Mouse (Mus musculus) cerebellum, adult 11 months (tissue): ENCODE data around the gene Mettl27.
A peak's percentile ranks its signal among the peaks of the same experiment; 100 is the strongest.

Experiments used
- DNase-seq: peaks from one replicate; pipeline ENCODE4 v3.0.0; 2022

Gene Mettl27

DNA sequence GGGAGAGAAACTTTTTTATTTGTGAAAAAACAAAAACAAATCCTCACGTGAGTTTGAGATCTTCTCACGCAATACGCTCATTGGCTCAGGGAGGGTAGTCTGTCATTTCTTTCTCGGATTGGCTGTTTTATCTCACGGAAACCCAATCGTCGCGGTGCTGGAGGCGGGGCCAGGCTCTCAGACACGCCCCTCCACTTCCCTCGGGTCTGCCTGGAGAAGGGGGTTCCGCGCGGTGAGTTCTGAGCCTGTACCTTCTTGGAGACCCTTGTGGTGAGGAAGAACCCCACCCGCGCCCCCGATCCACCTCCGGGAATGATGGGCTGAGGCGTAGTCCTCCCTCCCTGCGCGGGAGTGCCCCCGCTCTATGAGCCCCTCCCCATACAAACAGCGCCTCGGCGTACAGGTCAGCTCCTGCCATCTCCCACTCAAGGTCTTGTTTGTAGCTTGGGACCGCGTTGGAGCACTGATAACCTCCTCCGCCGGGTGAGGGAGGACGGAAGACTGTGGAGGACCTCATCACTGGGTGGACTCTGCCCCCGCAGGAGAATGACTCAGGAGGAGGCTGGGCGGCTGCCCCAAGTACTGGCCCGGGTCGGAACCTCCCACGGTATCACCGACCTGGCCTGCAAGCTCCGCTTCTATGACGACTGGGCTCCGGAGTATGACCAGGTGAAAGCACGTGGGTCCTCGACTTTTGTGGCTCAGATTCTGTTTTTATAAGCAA is at the start of gene Mettl27:
Mettl27 (plus strand) TSS at position 190 of the 724 bp plus-strand sequence.
- DNase-seq = peak; percentile 55

DNA sequence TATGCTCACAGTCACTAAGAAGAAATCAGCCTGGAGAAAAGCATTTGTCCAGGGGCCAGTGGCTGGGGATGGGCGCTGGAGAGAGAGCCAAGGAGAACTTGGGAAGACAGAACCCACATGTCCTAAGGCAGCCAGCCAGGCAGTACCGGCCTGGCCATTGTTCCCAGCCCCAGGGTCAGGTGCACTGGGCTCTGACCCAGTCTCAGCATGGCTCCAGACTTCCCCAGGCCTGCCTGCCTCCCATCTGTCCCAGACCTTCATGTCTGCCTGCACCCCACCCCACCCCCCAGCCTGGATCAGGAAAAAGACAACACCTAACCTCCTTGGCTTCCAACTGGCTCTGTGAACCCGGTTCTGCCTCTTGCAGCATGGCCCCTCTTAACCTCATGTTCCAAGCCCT is 49.1 kb upstream of the Mettl27 start:
- DNase-seq = peak; percentile 79

DNA sequence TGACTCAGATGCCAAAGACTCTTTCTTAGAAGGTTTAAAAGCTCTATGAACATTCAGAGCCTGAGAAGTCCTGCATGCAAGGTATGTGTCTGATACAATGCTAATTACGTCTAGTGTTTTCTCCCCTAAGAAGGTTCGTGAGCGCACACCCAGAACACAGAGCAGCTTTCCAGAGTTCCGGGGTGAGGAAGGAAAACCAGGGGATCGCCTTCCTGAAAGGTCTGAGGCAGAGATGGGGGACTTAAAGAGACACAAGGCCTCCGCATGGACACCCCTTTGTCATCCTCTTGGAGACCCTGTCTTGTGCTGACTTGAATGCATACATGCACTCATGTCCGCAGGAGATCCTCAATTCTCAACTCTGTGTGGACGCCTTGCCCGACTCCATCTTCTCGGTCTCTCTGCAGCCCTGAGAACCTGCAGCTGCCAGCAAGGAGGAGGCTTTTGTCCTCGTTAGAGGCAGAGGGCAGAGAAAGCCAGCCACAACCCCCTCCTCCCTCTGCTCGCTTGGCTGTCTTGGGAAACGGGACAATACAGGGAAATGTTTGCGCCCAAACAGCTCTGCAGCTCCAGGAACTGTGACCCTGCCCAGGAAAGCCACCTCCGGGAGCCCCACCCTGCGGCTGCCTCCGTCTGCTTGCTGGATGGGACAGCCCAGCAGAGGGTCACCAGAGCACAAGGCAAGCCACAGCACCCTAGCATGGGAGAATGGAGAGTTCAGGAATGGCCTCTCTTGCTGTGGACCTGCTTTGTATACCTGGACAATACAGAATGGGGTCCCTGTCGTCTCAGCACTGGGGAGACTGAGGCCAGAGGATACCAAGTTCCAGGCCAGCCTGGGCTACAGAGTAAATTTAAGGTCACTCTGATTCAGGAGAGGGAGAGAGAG is 44.5 kb upstream of the Mettl27 start:
- no peak for DNase-seq

DNA sequence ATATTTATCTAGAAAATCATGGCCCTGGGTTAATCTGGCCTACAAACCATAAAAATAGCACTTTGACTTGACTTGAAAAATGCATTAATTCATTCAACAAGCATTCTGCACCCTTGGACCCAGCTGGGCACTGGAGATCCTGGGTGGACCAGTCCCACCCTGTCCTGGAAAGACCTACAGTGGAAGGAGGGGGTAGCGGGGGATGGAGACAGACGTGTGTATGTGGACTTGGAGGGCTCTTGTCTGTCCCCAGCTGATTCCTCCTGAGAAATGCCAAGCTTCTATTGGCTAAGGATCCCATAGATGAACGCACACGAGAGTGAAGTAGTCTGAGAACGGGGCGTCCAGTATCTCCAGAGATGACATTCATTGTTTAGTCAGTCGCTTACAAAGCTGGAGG is 43.7 kb upstream of the Mettl27 start:
- no peak for DNase-seq

DNA sequence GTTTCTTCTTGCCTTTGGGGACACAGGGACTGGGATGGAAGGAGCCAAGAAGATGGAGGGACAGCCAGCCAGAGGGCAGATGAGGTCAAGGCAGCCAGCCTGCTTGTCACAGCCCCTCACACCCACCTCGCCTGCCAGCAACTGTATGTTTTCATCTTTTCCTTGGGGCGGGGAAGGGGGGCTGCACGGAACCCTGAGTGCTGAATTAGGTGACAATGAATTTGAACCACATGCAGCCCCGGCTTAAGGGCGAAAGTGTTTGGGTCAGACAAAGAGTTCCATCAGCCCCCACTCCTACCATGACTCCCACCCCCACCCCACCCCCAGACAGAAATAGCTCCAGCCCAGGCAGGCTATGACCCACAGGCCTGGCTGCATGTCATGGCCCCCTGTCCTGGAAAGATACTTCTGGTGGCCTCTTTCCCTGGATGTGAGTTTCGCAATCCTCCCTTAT is 41.5 kb upstream of the Mettl27 start:
- no peak for DNase-seq

DNA sequence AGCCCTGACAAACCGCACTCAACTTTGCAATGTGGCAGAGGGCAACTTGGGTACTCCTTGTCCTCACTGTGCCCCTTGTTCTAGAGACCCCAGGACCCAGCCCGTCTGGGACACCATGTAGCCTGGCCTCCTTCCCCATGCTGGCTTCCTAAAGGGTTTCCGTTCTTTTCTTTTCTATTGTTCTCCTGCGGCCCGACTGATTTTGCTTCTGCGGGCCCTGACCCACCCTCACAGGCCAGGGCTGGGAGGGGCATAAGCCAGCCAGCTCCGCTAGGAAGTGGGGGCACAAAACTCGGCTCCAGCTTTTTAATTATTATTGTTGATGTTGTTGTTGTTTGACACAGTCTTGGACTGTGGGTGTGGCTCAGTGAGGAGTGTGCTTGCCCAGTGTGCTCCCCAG is 40.6 kb upstream of the Mettl27 start:
- no peak for DNase-seq

DNA sequence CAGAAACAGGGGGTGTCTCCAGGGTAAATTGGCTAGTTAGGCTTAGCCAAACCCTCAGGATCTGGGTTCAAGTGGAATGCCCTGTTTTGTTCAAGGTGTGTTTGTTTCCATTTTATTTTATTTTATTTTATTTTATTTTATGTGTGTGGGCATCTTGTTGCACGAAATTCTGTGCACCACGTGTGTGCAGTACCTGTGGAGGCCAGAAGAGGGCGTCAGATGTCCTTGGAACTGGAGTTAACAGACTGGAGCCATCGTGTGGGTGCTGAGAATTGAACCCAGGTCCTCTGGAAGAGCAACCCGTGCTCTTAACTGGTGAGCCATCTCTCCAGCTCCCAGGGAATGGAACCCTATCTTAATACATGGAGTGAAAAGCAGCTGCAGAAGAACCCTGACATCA is 39.5 kb upstream of the Mettl27 start:
- DNase-seq = no peak

DNA sequence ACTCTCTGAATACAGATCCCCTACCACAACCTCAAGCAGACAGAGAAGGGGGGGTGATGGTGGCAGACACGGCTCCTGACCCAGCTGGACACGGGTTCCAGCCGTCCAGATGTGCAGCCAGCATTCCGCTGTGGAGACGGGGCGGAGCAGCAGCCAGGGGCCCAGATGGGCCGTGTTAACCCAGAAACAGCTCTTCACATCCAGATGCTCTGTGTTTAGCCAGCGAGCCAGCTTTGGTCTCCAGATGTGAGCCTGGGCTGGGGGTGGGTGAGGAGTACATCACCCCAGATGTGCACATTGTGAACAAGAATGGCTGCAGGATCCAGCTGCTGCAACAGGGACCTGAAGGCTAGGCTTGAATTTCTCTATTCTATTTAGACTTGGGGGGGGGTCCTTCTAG is 36.9 kb upstream of the Mettl27 start:
- DNase-seq = no peak

DNA sequence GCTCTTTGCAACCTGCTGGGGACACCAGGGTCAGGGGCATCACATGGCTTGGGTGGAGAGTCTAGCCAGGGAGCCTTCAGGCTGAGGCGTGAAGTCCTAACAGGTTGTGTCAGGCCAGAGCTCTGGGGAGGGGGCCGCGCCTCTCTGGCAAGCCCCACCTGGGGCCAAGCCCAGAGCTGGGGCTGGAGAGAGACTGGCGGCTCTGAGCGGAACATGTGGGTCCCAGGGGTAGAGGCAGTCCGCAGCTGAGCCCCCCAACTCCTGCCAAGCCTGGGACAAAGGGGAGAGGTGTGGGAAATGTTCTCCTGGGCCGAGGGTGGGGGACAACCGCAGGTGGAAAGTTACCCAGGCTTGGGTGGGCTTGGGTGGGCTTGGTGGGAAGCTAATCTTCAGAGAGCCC is 35.2 kb upstream of the Mettl27 start:
- DNase-seq = no peak

DNA sequence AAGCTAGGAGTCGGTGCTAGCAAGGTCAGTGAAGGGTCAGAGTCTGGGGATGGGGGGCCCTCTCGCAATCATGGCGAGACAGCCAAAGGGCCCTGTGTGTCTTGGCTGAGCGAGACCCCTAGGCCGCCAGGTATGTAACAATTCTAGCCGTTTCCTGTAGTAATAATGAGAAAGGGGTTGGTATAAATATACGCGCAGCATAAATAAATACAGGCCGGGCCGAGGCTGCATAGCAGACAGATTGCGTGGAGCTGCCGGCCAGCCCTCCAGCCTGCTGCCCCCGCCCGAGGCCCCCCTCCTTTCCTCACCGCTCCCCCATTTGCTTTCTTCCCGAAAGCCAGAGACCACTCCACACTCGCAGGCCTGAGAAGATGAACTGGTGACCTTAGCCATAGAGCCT is 34.6 kb upstream of the Mettl27 start:
- DNase-seq = no peak

DNA sequence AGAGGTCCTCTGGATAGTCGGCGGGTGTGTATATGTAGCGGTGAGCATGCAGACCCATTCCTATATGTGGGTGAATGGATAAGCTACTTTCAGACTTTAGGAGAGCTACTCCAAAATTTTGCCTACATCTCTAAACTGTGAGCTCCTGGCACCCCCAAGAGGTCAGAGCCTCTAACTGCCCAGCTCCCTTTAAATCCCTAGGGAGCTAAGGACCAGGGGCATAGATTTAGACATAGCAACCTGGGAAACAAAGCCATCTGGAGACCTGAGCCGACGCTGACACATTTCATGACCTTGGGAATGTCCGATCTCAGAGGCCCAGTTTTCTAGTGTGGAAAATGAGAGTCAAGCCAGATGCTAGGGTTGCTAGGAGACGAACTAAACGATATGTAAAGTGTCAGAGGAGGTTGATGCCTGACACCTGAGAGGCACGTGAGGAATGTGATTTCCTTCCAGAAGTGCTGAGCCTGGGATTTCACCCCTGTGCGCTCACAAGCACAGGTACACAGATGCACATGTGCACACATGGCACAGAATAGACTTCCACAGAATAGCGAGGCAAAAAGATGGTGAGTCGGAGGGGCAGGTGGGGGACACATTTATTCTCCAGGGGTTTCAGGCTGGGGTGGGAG is 31.0 kb upstream of the Mettl27 start:
- peak; percentile 16 for DNase-seq

DNA sequence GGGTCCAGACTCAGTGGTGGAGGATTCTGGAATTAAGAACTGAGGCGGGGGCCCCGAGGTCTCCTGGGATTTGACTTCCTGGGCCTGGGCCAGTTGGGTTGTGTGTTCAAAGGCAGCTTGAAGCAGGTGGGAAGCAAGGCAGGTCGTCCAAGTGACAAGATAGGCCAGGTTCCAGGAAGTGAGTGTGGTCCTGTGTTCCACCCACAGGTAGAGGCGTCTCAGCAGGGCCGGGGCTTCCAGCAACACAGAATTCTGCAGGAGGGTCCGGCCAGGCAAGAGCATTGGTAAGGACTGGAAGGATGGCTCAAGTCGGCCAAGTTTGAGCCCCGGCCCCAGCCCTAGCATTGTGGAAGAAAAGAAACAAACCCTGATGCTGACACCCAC is 30.5 kb upstream of the Mettl27 start:
- DNase-seq = no peak

DNA sequence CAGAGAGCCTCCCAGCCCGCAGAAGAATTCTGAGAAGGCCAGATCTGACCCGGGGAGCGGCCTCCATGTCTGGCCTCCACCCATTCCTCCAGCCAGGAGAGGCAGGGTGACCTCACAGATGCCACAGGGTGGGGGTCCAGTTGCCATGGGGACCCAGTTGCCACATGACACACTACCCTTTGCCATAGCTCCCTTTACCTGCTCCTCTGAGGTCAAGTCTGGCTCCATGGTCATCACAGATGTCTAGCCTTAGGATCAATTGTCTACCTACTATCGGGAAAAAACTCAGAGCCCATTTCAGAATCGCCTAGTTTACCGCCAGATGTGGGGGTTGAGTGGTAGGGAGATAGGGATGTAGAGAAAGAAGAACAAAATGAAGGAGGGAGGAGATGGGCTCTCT is 25.5 kb upstream of the Mettl27 start, which contains the start of gene Tmem270:
Tmem270 (minus strand) TSS at position 101 of the 400 bp plus-strand sequence.
- DNase-seq = no peak

DNA sequence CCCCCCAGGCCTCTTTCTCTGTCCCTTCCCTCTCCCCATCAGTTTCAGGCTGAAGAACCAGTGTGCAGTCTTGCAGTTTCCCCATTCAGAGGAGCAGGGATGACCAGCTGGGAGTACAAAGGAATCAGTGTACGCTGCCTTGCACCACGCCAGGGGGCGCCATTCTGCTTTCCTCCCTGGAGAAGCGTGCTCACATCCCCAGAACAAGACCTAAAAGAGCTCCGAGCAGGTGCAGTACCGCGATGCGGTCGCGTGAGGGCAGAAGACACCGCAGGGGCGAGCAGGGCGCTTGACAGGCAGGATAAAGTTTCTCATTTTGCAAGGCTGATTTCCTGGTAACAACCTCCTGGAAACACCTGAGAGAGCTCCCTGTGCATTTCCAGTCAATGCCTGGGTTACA is 25.0 kb upstream of the Mettl27 start:
- peak; percentile 76 for DNase-seq

DNA sequence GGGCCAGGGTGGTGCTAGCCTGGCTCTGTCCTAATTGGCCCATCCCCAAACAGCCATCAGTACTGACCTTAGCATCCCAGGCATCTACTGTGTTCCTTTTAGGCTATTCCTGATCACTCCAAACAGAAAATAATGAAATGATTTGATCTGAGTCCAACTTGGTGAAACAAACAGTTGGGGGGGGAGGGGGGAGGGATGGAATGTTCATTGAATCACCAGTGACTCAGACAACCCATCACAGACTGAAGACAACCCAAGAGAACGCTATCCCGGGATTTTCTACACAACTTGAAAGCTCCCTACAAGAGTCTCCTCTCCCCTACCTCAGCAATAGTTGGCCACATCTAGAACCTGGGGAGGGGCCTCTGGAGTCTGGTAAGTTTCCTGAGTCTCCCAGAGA is 20.3 kb upstream of the Mettl27 start:
- DNase-seq = no peak

DNA sequence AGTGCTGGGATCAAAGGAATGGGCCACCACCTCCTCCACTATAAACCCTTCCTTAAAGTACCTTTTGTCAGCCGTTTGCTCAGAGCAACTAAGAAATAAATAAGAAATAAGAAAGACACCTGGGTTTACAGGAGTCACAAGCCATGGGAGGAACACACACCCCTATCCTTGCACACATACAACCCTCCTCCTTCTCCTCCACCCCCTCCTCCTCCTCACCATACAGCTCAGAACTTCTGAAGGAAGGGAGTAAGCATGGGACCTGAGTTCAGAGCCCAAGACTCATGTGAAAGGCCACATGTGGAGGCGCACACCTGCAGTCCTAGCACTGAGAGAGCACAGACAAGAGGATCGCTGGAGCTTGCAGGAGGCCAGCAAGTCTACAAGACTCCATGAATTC is 18.8 kb upstream of the Mettl27 start:
- DNase-seq = no peak

DNA sequence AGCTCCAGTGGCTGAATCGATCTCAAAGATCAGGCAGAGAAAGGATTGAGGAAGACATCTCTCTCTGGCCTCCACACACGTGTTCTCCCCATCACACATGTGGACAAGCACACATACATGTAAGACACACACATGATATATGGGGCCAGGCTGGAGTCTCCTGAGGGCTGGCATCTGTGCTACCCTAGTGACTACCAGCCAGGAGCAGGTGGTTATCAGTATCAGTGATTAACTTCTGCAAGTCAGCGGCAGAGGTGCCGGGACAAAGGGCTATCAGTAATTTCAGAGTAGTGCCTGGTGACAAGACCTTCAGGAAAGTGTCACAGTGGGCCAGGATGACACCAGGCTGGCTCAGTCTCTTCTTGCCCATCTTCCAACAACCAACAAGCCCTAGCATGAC is 18.4 kb upstream of the Mettl27 start:
- DNase-seq = no peak

DNA sequence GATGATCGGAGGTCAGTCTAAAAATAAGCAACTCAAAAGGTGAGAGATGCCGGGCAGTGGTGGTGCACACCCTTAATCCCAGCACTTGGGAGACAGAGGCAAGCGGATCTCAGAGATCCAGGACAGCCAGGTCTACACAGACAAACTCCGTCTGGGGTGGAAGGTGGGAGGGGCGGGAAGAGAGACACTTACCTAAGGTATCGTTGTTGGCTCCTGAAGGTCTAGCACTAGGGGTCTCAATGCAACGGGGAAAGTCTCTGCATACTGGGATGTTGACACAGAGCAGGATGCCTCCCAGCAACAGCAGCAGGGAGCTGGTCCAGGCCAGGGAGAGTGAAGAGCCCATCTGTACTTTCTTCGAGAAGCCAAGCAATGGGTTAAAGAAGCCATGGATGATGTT is 17.7 kb upstream of the Mettl27 start:
- no peak for DNase-seq

DNA sequence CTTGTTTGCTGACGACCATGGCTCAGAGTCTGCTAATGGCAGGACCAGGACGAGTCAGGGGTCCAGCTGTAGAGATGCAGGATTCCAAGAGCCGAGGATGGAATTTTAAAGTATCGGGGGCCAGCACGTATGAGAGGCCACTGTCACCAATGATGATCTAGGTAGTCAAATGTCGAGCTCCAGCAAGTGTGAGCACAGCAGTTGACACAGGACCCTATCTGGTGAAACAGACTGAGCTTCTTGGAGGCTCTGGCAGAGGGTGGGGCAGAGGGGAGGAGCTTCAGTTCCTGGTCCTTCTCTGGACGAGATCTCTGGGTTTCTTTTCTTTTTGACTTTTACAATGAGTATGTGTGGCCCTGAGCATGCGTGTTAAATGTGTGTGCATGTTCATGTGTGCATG is 16.9 kb upstream of the Mettl27 start, which contains the start of gene Cldn13:
Cldn13 (minus strand) TSS at position 216 of the 400 bp plus-strand sequence.
- no peak for DNase-seq

DNA sequence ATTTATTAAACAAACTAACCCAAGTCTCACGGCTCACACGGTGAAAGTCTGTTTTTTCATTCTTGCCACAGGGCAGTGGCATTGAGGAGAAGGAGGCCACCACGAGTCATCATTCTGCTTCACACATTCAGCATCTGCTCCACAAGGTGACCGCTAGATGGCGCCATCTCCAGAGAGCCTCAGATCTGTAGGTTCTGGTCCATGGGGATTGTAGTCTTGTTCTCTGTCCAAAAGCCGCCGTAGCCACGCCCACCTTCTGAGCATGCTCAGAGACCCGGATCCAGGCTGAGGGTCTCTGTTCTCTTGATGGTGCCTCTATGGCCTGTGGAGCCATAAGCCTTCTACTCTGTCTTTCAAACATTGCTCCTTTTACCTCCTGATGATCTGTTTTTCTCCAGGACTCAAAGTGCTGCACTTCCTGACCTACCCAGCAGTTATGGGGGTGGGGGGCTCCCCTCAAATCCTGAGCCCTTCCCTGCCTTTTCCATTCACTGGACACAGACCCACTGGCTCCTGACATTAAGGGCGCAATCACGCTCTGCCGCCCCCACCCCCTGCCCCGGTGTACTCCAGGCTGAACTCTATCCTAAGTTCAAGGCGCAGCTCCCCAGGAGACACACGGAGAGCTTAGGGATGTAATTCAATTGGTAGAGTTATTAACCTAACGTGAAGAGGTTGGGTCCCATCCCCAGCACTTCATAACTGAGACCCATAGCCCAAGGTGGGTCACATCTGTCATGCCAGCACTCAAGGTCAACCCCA is 13.9 kb upstream of the Mettl27 start:
- DNase-seq = peak; percentile 7

DNA sequence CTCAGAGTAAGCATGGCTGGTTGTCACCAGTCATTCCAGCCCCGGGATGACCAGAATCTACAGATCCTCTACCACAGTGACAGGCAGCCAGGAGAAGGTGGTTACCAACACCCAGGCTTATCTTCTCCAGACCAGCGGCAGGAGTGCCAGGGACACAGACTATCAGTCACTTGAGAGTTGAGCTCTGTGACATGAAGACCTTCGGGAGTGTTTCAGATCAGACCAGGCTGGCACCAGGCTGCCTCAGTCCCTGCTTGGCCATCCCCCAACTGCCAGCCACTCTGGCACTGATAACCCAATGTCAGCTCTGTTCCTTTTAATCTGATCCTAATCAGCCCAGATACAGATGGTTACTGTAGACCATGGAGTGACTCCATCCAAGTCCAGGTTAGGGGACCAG is 13.1 kb upstream of the Mettl27 start:
- no peak for DNase-seq

DNA sequence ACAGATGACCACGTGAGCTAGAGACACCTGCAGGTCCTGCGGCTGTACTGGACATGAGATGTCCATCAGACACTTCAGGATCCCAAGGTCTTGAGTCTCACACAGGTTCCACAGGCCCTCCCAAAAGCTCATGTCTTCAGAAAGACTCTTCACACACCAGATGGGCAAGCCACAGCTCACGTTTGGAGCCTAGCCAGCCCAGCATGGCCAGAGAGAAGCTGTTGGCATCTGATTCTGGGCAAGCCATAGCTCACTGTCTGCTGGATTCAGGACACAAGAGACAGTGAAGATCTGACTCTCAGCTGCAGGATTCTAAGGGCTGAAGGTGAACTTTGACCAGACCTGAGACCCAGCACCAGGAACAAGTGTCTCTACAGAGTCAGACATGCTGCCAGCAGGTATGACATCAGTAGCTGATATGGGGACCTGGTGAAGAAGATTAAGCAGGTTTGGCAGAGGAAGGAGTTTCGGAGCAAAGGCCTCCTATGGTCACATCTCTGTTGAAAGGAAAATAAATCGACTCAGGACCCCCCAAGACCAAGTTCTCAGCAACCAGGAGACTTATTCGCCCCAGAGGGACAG is 12.0 kb upstream of the Mettl27 start:
- no peak for DNase-seq
